ENCODE assay signal across 26 mouse cellular contexts in the genomic region with DNA sequence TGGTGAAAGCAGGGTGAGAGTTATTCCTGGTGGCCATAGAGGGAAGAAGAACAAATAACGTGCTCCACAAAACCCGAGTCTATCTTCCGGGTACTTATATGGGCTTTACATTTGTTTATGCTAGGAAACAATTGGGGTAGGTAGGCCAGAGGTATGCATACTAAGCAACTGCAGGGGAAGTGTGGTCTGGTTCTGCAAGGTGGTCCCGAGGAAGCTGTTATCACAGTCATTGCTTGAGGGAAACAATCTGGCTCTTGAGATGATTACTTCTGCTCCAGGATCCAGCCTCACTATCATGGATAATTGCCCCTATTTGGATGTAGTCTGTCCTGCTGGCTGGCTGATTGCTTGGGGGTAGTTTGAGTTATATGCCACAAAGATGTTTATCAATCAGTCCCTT. TPM values are rescaled to one million over a fixed set of nuclear protein-coding genes. Genes with fewer than 3 reads are reported as not detected.
"Had no signal": no experiment of that assay in that cellular context is flagged by ENCODE, and none has a peak within 500 bp of the region (broad histone marks: within the 10 kb centered on the region; RNA-seq: fewer than 3 reads in every experiment).

No protein-coding gene starts in this region.

- H3K4me2 ChIP-seq: heart, embryonic 11.5 days; heart, embryonic 13.5 days; heart, embryonic 15.5 days; hindbrain, embryonic 13.5 days; hindbrain, embryonic 15.5 days; kidney, embryonic 15.5 days; limb, embryonic 13.5 days; limb, embryonic 15.5 days; liver, embryonic 12.5 days had no signal

- H3K27ac ChIP-seq: heart, embryonic 13.5 days; heart, embryonic 15.5 days; hindbrain, embryonic 13.5 days; hindbrain, embryonic 15.5 days; hindbrain, postnatal 0 days; kidney, embryonic 15.5 days; kidney, postnatal 0 days; limb, embryonic 13.5 days; limb, embryonic 15.5 days; liver, embryonic 12.5 days had no signal

- H3K9me3 ChIP-seq: heart, embryonic 13.5 days; heart, embryonic 15.5 days; hindbrain, embryonic 13.5 days; hindbrain, embryonic 15.5 days; kidney, embryonic 15.5 days; limb, embryonic 13.5 days; limb, embryonic 15.5 days; liver, embryonic 12.5 days had no signal

- ATAC-seq: hindbrain, postnatal 0 days; intestine, embryonic 16.5 days; liver, embryonic 12.5 days had no signal

- H3K9ac ChIP-seq: heart, embryonic 13.5 days; heart, embryonic 15.5 days; hindbrain, embryonic 13.5 days; hindbrain, embryonic 15.5 days; kidney, embryonic 15.5 days; limb, embryonic 13.5 days; limb, embryonic 15.5 days; liver, embryonic 12.5 days had no signal

- H3K36me3 ChIP-seq: heart, embryonic 13.5 days; heart, embryonic 15.5 days; hindbrain, embryonic 13.5 days; hindbrain, embryonic 15.5 days; kidney, embryonic 15.5 days; limb, embryonic 13.5 days; limb, embryonic 15.5 days; liver, embryonic 12.5 days had no signal

- H3K27me3 ChIP-seq: heart, embryonic 13.5 days; heart, embryonic 15.5 days; hindbrain, embryonic 13.5 days; hindbrain, embryonic 15.5 days; kidney, embryonic 15.5 days; limb, embryonic 15.5 days; liver, embryonic 12.5 days had no signal

- H3K4me3 ChIP-seq: heart, embryonic 13.5 days; heart, embryonic 15.5 days; hindbrain, embryonic 13.5 days; hindbrain, embryonic 15.5 days; kidney, embryonic 15.5 days; limb, embryonic 13.5 days; limb, embryonic 15.5 days; liver, embryonic 12.5 days had no signal

- DNase-seq: gastrocnemius, postnatal 14 days; gastrocnemius, postnatal 36 days; heart, adult 18-20 months; heart, postnatal 14 days; heart, postnatal 36 days; kidney, adult 11 months; kidney, adult 2 months; kidney, adult 9 months; kidney, postnatal 14 days; kidney, postnatal 36 days; layer of hippocampus, adult 9-11 months; layer of hippocampus, postnatal 36 days; left cerebral cortex, postnatal 4 days had no signal

- H3K4me1 ChIP-seq: hindbrain, embryonic 13.5 days; hindbrain, embryonic 15.5 days; limb, embryonic 15.5 days; liver, embryonic 12.5 days had no signal

RNA-seq across cellular contexts. Expression of gene Sema3e, which starts 41.5 kb away (rescaled TPM):
- polyA plus RNA-seq: liver, adult 2 months had no signal
